Mouse (Mus musculus) limb, embryonic 14.5 days (tissue): ENCODE measurements around the gene Prkn. TPM values are rescaled to one million over a fixed set of nuclear protein-coding genes. Genes with fewer than 3 reads are reported as not detected.

Experiments used
- ATAC-seq: fragments of 200-750 bp; cut with Nextera tagmentation; 2 replicates; pipeline ENCODE4 v1.8.0; 2017; ENCODE audit warnings: low read depth, moderate number of reproducible peaks, moderate TSS enrichment; ENCODE audit not compliant: low FRiP score
- DNase-seq: peaks from one replicate; pipeline ENCODE4 v3.0.0-alpha.2; 2015; ENCODE audit warnings: low spot score
- H3K27ac ChIP-seq: fragments of 300-500 bp; sonication (generic); replicated peaks from 2 replicates; pipeline ENCODE4 v1.5.1; 2014; ENCODE audit warnings: low read depth, mild to moderate bottlenecking, low read length, moderate library complexity, mixed read lengths
- H3K27me3 ChIP-seq: fragments of 300-500 bp; sonication (generic); 2 replicates; pipeline ENCODE4 v1.6.1; 2014; ENCODE audit warnings: low read length, mixed read lengths; ENCODE audit not compliant: control insufficient read depth, insufficient read depth
- H3K36me3 ChIP-seq: fragments of 300-500 bp; sonication (generic); 2 replicates; pipeline ENCODE4 v1.6.1; 2014; ENCODE audit warnings: mild to moderate bottlenecking, low read length, moderate library complexity, mixed read lengths; ENCODE audit not compliant: control insufficient read depth, insufficient read depth
- H3K4me1 ChIP-seq: fragments of 300-500 bp; sonication (generic); 2 replicates; pipeline ENCODE4 v1.6.1; 2014; ENCODE audit warnings: antibody characterized with exemption, low read length, mixed read lengths; ENCODE audit not compliant: control insufficient read depth, insufficient read depth
- H3K4me2 ChIP-seq: fragments of 300-500 bp; sonication (generic); replicated peaks from 2 replicates; pipeline ENCODE4 v1.6.1; 2014; ENCODE audit warnings: low read depth, mild to moderate bottlenecking, low read length, moderate library complexity; ENCODE audit not compliant: severe bottlenecking
- H3K4me3 ChIP-seq: fragments of 300-500 bp; sonication (generic); replicated peaks from 2 replicates; pipeline ENCODE4 v1.5.1; 2014; ENCODE audit warnings: low read length
- H3K9ac ChIP-seq: fragments of 300-500 bp; sonication (generic); 2 replicates; pipeline ENCODE4 v1.6.1; 2014; ENCODE audit warnings: mild to moderate bottlenecking, low read depth, low read length, moderate library complexity; ENCODE audit not compliant: severe bottlenecking
- H3K9me3 ChIP-seq: fragments of 300-500 bp; sonication (generic); 2 replicates; pipeline ENCODE4 v1.6.1; 2016; ENCODE audit warnings: low read length; ENCODE audit not compliant: control insufficient read depth
- POLR2A ChIP-seq: fragments of 200-500 bp; IDR thresholded peaks from 2 replicates; pipeline ENCODE4 v1.8.0; 2012; ENCODE audit warnings: inconsistent platforms, mild to moderate bottlenecking, moderate library complexity, borderline replicate concordance; ENCODE audit not compliant: insufficient read depth, insufficient read length; ENCODE audit errors: extremely low read depth
- WGBS: fragments of 180-500 bp; shearing (Covaris S2); extraction: QIAGEN DNeasy Blood & Tissue Kit; methylation state at CpG from one replicate; pipeline ENCODE4 v1.1.7; 2014; 5-methylcytosine and 5-hydroxymethylcytosine counted together
- polyA plus RNA-seq, 2 experiments: library from polyadenylated mRNA; depleted of rRNA in 1 of 2; stranded (reverse) in 1 of 2; unstranded in 1 of 2; fragments of >200 nt; fragmentation: Nextera tagmentation in 1 of 2; extraction: Ambion mirVana in 1 of 2; gene quantifications; 2 replicates each; pipeline versions ENCODE4 v1.2.1 to v1.2.3; 2012 to 2014

The Prkn gene
- polyA plus RNA-seq, 2 experiments = 2.3 to 2.7 TPM

- 73% methylated on average over 7 of the region's 7 CpGs for WGBS
- H3K9me3 ChIP-seq = no peaks in the 10 kb centered on the region
- no peak overlapping the region for H3K4me3 ChIP-seq
- no peak overlapping the region for H3K27ac ChIP-seq
- DNase-seq = no peak
- no peak for ATAC-seq
- H3K27me3 ChIP-seq = no peaks in the 10 kb centered on the region
- no peaks in the 10 kb centered on the region for H3K36me3 ChIP-seq
- H3K4me2 ChIP-seq = no peak overlapping the region
- TF ChIP-seq POLR2A = no peak
- no peak overlapping the region for H3K9ac ChIP-seq
- no peaks in the 10 kb centered on the region for H3K4me1 ChIP-seq
These were observed 283.9 kb downstream of the Prkn start for GRCm38 (mm10) chr17:11124048-11124447.

DNA sequence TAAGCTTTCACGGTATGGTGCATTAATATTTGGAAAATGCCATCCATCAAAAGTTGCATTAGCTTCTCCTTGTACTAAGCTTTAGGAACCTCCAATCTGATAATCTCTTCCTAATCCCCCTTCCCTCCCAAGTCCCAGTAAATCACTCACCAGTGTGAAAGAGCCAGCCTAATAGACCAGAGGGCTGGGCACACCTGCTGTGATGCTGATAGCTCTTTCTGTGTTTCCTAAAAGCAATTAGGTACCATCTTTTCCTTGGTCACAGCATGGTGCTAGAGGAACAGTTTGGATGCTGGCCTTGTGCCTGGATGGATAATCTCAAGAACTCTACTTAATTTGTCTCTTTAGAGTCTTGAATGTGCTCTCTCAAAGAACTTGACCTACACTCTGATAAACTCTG is 287.0 kb downstream of the Prkn start:
- Histone ChIP-seq H3K36me3 (no peaks in the 10 kb centered on the region), H3K27me3 (no peaks in the 10 kb centered on the region), H3K4me3 (no peak overlapping the region), H3K4me2 (no peak overlapping the region), H3K4me1 (no peaks in the 10 kb centered on the region), H3K9ac (no peak overlapping the region), H3K27ac (no peak overlapping the region), H3K9me3 (no peaks in the 10 kb centered on the region)
- 75% methylated on average over 1 of the region's 1 CpGs for WGBS
- ATAC-seq = no peak
- no peak for DNase-seq
- no peak for TF ChIP-seq POLR2A

DNA sequence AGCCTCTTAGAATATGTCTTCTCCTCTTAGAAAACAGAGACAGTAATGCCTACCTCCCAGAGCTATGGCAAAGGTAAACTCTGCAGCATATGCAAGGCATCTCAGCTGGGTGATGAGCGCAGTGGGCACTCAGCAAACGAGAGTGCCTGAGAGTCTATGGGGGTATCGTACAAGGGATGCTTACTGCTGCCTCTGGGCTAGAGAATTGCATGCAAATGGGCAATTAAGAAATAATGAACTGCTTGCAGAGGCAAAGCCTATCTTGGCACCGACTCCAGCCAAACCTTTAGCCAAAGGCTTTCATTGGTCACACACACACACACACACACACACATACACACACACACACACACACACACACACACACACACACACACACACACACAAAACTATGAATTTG is 290.7 kb downstream of the Prkn start:
- 57% methylated on average over 4 of the region's 4 CpGs for WGBS
- Histone ChIP-seq H3K9me3 (no peaks in the 10 kb centered on the region), H3K9ac (no peak overlapping the region), H3K27ac (no peak overlapping the region), H3K27me3 (no peaks in the 10 kb centered on the region), H3K4me3 (no peak overlapping the region), H3K4me2 (no peak overlapping the region), H3K4me1 (no peaks in the 10 kb centered on the region), H3K36me3 (no peaks in the 10 kb centered on the region)
- TF ChIP-seq POLR2A = no peak
- no peak for ATAC-seq
- no peak for DNase-seq

- no peak overlapping the region for H3K4me3 ChIP-seq
- no peaks in the 10 kb centered on the region for H3K27me3 ChIP-seq
- ATAC-seq (no peak), DNase-seq (no peak)
- no peak overlapping the region for H3K9ac ChIP-seq
- H3K4me2 ChIP-seq = no peak overlapping the region
- no peak overlapping the region for H3K27ac ChIP-seq
- no peaks in the 10 kb centered on the region for H3K36me3 ChIP-seq
- H3K4me1 ChIP-seq = no peaks in the 10 kb centered on the region
- 73% methylated on average over 5 of the region's 5 CpGs for WGBS
- H3K9me3 ChIP-seq = no peaks in the 10 kb centered on the region
- no peak for TF ChIP-seq POLR2A
These were observed 302.1 kb downstream of the Prkn start for GRCm38 (mm10) chr17:11142321-11142720.

DNA sequence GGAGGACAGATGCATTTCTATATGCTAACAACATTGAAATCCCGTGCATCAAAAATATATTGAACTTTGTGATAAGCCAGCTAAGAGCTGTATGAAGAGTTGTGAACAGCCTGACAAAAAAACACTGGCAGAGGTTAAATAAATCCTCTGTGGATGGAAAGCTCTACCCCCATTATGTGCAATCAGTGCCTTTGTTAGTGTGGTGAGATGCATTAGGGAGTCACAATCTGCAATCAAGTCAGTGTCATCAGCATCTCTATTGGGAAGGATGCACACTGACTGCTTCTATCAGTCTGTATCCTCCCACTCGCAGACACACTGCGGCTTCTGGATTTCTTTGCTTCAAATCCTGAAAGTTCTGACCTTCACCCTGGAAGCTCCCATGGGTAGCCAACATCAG is 315.9 kb downstream of the Prkn start:
- Histone ChIP-seq H3K36me3 (no peaks in the 10 kb centered on the region), H3K9me3 (no peaks in the 10 kb centered on the region), H3K27me3 (no peaks in the 10 kb centered on the region), H3K4me2 (no peak overlapping the region), H3K4me3 (no peak overlapping the region), H3K9ac (no peak overlapping the region), H3K4me1 (no peaks in the 10 kb centered on the region), H3K27ac (no peak overlapping the region)
- ATAC-seq = no peak
- no peak for DNase-seq
- 88% methylated on average over 3 of the region's 3 CpGs for WGBS
- TF ChIP-seq POLR2A = no peak

GRCm38 (mm10) chr17:11157536-11157935 is 317.4 kb downstream of the Prkn start:
- H3K4me3 ChIP-seq = no peak overlapping the region
- no peak overlapping the region for H3K27ac ChIP-seq
- no peak for TF ChIP-seq POLR2A
- DNase-seq (no peak), ATAC-seq (no peak)
- H3K4me2 ChIP-seq = no peak overlapping the region
- 60% methylated on average over 7 of the region's 7 CpGs for WGBS
- no peaks in the 10 kb centered on the region for H3K9me3 ChIP-seq
- H3K4me1 ChIP-seq = no peaks in the 10 kb centered on the region
- no peak overlapping the region for H3K9ac ChIP-seq
- no peaks in the 10 kb centered on the region for H3K36me3 ChIP-seq
- no peaks in the 10 kb centered on the region for H3K27me3 ChIP-seq
